Mouse (Mus musculus) kidney, adult 2 months (tissue): ENCODE results near the gene Fbxw2.

Source experiments
- CTCF ChIP-seq: fragments of 200-500 bp; conservative IDR thresholded peaks from 2 replicates; pipeline ENCODE4 v1.5.1; 2011; ENCODE audit warnings: low read depth, mild to moderate bottlenecking, control low read depth, low read length, moderate library complexity, mixed read lengths; ENCODE audit not compliant: insufficient read depth, insufficient read length
- POLR2A ChIP-seq: fragments of 200-500 bp; IDR thresholded peaks from one replicate; pipeline ENCODE4 v1.6.1; 2011; ENCODE audit warnings: low read depth, low read length, control low read depth

GRCm38 (mm10) chr2:34770951-34771350 lies 55.2 kb downstream of the Fbxw2 start:
- TF ChIP-seq CTCF (no peak), POLR2A (no peak)
